Mouse (Mus musculus): Measurements from ENCODE around the gene Fbxl14. TPM values are rescaled to one million over a fixed set of nuclear protein-coding genes. Genes with fewer than 3 reads are reported as not detected.

Fbxl14 gene
- total RNA-seq, 2 experiments from 2014 or later, result 33.5 to 34.3 TPM

DNA sequence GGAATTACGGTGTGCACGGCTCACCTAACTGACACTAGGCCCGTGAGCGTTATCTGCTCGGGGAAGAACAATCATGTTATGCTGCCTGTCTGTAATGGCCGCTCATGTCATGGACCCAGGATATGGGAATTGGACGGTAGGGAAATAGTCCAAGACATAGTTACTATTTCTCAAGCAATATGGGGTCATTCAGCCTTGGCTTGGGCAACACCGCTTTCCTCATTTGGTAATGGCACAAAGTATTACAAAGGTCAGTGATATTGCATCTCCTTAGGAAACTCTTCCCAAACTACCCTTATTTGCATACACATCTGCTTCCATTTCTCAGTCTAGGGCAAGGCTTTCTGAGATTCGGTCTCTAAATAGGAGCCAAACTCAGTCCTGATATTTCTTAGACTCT, 8.2 kb downstream of the Fbxl14 start:
- intact Hi-C loops (cut with DNase I), result loop anchor here (5.0 kb wide), 2 partner anchors 305 to 435 kb away; no protein-coding TSS in a partner anchor

DNA sequence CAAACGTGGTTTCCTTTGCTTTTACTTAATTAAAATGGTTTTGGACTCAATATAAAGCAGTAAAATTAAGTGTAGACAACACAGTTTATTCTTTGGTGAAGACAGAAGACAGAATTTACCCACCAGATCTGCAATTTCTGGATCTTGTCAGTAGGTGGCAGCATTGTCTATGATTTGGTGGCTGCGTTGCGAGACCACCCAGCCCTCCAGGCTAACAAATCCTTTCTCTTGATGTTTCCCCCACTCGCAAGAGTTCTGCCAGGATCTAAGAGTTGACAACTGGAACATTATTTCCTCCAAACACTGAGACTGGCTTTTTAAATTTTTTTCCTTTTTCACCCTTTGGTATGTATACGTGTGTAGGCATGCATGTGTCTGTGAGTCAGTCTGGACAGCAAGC, 10.3 kb downstream of the Fbxl14 start:
- intact Hi-C loops (cut with DNase I), result loop anchor here (5.0 kb wide), 3 partner anchors 218 to 433 kb away; no protein-coding TSS in a partner anchor
- peak in 1 of 2 experiments; percentile 31 for DNase-seq (ENCODE audit: low spot score in 2 of 2)

More for the DNA sequence above, 8.2 kb downstream of the Fbxl14 start:
- no peak for DNase-seq (ENCODE audit: low spot score in 2 of 2)

DNA sequence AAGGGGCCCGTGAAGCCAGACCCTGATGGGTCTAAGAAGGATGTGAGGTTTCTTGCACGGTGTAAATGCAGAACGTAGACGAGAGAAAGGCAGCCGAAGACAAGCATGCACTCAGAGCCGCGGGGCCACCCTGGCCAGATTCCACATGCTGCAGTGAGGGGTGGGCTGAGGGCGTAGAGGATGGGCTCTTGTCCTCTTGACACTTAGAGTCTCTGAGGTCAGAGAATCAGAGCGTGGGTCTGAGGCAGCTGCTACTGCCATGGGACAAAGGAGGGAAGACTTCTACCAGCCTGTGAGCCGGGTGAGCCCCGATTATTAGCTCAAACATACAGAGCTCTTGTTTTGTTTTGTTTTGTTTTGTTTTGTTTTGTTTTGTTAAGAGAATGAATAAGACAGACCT, 11.1 kb downstream of the Fbxl14 start:
- no peak for DNase-seq (ENCODE audit: low spot score in 2 of 2)
- intact Hi-C loops (cut with DNase I), result loop anchor here (5.0 kb wide), 1 partner anchor 217 kb away; no protein-coding TSS in a partner anchor

DNA sequence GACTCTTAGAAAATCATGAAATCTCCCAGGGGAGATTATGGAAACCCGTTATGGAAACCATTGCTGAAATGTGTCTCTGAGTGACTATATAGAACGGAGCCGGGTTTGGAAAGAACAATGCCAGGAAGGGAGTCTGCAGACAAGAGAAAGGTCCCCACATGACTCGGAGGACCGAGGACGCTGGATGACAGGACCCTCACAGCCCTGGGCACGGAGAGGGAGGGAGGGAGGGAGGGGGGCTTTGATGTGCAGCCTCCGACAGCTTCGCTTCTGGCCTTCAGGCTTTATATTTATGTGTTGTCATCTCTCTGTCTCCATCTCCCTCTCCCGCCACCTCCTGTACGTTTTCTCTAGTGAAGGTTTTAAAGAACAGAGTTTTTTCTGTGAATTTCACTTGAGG, 11.5 kb downstream of the Fbxl14 start:
- intact Hi-C loops (cut with DNase I), result loop anchor here (5.0 kb wide), 1 partner anchor 216 kb away; no protein-coding TSS in a partner anchor
- no peak for DNase-seq (ENCODE audit: low spot score in 2 of 2)

DNA sequence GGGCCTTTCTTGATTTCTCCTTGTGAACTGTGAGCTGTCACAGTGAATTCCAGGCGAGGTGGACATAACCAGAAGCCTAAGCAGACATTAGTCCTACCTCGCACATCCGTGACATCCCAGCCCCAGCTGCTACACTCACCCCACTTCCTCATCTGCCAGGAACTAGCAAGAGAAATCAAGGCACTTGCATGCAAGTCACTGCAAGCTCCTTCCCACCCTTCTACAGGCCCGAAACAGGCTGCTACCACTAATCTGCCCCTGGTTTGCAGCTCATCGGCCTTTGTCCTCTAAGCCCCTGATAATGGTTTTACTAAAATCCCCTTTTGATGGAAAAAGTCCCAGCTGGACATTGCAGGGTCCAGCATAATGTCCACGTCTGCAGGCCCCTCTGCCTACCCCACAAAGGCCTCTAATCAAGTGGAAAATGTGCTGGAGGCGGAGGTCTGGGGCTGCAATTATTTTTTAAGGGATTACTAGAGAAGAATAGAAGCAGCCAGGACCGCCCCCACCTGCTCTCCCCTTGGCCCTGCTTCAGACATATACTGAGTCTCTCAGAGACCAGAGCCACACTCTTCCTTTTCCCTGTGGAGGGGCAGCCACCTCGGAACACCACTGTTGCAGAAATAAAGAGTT, 12.6 kb downstream of the Fbxl14 start:
- intact Hi-C loops (cut with DNase I), result loop anchor here (5.0 kb wide), 1 partner anchor 215 kb away; no protein-coding TSS in a partner anchor
- no peak for DNase-seq (ENCODE audit: low spot score in 2 of 2)

DNA sequence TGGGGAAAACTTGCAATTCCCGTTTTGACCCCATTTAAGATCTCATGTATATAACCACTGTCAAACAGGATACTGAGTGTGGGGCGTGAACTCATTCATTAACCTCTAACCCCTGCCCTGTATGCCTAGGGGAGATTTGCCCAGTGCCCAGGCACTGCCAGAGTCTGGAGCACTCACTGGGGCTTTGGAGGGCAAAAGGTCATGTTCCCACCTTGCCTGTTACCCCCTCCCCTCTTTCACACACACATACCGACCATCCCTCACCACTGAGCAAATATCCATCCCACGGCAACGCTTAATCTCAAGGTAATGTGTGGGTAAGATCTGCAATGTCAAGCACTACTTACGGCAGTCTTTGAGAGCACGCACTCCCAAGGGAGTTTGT, 13.2 kb downstream of the Fbxl14 start:
- intact Hi-C loops (cut with DNase I), result loop anchor here (5.0 kb wide), 1 partner anchor 215 kb away; no protein-coding TSS in a partner anchor
- no peak for DNase-seq (ENCODE audit: low spot score in 2 of 2)

DNA sequence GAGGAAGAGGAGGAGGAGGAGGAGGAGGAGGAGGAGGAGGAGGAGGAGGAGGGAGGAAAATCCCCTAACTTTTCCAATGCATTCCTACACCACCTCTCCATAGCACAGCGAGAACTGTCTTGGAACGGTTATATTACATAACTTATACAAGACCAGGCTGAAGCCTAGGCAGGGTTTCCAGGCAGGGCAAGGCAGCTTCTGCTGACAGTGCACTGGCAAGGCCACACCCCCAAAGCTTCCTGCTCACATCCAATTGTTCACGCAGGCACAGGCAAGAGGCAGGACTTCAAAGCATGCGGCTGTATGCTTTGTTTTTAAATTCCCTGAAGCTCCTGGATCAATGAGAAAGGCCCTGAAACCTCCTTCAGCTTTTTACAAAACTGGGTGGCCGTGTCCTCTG, 19.8 kb downstream of the Fbxl14 start:
- DNase-seq (ENCODE audit: low spot score in 2 of 2), result peak in 1 of 2 experiments; percentile 55

DNA sequence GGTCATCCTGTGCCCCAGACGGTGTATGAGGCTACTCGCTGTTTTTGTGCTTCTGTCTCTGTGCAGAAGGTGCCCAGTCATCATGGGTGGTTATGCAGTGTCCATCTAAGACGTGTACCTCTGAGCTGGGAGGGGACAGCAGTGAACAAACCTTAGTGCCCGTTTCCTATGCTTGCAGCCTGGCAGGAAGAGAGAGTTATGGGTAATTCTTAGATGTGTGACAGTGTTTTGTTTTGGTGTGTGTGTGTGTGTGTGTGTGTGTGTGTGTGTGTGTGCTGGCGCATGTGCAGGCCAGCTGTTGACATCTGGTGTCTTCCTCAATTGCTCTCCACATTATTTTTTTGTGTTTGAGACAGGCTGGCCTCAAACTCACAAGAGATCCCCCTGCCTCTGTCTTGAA, 20.6 kb downstream of the Fbxl14 start:
- intact Hi-C loops (cut with DNase I), result no loop called here

More for the DNA sequence above, 19.8 kb downstream of the Fbxl14 start:
- intact Hi-C loops (cut with DNase I), result no loop called here

DNA sequence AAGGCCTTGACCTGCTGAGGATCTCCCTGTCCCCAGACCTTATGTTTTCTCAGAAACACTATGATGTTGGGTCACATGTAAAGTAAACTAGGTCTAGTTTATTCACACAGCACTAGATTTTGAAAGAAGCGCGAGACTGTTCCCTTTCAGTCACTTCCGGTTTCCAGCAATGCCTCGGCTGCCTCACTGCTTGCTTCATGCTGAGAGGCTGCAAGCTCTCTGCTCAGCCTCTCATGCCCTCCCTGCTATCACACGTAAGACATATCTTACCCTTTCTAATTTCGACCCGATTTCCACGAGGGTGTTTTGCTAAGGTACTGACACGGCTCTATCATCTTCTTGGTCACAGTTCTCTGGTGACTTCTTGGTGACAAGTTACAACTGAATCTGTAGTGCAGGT, 22.6 kb downstream of the Fbxl14 start:
- no peak for DNase-seq (ENCODE audit: low spot score in 2 of 2)
- intact Hi-C loops (cut with DNase I), result no loop called here

More for the DNA sequence above, 20.6 kb downstream of the Fbxl14 start:
- DNase-seq (ENCODE audit: low spot score in 2 of 2), result no peak

DNA sequence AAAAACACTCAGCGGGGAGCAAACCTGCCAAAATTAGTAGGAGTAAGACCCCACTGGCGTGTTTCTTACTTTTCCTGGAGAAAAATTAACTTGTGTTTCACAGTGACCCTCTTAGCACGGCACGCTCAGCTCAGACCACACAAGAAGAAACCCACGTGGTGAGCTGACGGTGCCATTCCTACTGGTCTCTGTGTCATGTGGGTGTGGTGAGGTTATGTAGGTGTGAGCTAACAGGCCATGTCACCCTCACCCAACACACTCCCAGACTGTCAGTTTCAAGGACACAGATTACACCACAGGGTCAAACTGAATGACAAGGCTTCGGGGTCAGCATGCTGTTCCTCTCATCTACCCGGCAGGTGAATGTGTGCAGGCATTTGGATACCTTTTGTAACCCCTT, 25.3 kb downstream of the Fbxl14 start:
- DNase-seq (ENCODE audit: low spot score in 2 of 2), result no peak

DNA sequence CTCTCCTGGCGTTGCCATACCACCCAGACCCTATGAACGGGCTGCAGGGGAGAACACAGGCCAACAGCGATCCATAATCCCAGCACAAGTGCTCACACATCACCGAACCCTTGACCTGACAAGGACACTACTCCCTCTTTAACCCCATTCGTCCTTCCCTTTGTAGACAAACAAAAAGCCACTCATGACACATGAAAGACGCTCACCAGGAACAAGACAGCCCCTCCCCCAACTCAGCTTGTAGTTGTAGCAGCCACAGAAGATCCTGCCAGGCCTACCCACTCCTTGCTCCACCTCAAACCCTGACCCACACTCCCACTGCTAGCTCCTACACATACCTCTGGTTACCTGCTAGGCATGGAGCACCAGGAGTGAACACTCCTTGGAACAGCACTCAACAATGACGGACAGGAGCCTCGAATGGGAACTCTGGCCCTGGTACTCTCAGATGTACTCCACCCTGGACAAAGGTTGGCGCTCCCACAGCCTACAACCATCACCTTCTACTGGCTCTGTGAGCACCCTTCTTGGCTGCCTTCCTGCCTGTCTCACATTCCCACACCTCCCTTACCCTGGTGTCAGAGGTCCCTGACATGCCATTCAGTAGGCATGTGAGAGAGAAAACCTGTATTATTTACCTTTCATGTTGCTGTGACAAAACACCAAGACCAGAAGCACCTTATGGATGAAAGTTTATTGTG, 26.2 kb downstream of the Fbxl14 start:
- no peak for DNase-seq (ENCODE audit: low spot score in 2 of 2)
- intact Hi-C loops (cut with DNase I), result no loop called here

More for the DNA sequence above, 25.3 kb downstream of the Fbxl14 start:
- intact Hi-C loops (cut with DNase I), result no loop called here

DNA sequence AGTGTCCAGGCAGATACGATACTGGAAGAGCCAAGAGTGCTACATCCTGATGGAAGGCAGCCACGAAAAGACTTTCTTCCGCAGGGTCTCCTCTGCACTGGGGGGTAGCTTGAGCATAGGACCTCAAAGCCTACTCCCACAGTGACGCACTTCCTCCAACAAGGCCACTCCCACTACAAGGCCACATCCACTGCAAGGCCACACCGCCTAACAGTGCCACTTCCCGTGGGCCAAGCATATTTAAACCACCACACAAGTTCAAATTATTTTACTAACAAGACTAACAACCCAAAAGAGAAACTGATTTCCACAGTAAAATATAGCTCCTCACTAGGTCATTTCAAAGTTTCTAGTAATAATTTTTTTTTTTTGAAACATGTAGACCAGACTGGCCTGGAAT, 28.8 kb downstream of the Fbxl14 start:
- DNase-seq (ENCODE audit: low spot score in 2 of 2), result no peak
- intact Hi-C loops (cut with DNase I), result no loop called here

DNA sequence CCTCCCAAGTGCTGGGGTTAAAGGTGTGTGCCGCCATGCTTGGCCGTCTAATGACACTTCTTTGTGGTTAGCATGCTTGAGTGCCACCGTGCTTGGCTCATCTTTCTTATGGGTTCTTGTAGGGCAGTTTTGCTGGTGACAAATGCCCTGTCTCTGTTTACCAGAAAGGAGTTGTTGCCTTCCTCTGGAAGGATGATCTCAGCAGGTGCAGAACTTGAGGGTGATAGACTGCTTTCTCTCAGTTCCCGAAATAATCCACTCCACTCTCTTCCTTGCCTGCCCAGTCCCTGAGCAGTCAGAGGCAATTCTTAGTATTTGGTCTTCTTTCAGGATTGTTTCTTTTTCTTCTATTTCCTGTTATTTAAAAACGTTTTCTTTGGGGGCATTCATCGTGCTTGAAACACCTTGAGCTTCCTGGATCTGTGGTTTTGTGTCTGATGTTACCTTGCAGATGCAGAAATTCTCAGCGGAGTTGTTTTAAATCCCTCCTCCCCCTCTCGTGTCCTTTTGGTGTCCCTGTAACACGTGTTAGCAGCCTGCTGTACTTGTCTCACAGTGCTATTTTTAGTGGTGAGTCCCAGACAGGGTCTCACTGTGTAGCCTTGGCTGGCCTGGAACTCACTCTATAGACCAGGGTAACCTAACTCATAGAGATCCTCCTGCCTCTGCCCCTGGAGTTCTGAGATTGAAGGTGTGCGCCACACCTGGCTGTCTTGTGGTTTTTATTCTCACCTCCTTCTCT, 29.3 kb downstream of the Fbxl14 start:
- DNase-seq (ENCODE audit: low spot score in 2 of 2), result no peak
- intact Hi-C loops (cut with DNase I), result no loop called here

DNA sequence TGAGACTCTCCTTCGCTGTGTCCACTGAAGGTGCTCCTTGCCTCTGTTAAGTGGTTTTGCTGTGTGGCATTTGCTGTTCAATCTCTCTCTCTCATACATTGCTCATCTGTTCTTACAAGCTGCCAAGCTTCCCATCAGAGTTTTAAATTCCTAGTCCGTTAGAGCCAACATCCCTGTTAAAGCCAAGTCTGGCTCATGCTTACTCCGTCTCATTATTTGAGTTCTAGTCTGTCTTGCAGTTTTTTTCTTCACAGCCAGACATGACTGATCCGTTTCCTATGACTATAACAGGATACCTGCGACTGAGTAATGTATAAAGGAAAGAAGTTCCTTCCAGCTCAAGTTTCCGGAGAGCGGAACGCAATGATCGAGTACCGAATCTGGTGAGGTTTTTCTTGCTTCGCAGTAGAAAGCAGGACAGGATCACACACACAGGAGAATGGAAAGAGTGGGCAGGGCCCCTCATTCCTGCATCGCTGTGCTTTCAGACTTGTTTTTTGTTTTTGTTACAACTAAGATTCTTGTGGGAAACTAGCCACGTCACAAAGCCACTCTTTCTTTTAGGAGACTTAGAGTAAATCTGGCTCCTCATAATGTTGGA, 30.1 kb downstream of the Fbxl14 start:
- DNase-seq (ENCODE audit: low spot score in 2 of 2), result peak in 1 of 2 experiments; percentile 66
- intact Hi-C loops (cut with DNase I), result no loop called here

DNA sequence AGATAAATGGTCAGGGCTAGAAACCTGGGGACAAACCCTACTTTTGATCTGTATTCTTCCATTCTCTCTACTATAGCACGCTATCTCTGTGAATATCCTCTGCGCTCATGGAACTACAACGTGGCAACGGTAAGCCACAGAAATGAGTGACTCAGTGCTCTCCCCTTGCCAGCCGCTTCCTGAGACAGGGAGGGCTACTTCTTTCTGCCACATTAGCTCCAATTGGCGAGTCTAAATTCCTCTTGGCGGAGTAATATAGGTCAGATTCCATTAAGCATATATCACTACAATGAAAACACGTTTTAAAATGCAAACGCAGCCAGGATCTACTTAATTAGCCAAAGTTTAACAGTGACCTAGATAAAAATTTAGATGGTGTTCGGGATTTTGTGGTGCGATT, 33.2 kb downstream of the Fbxl14 start:
- no peak for DNase-seq (ENCODE audit: low spot score in 2 of 2)
- intact Hi-C loops (cut with DNase I), result no loop called here

DNA sequence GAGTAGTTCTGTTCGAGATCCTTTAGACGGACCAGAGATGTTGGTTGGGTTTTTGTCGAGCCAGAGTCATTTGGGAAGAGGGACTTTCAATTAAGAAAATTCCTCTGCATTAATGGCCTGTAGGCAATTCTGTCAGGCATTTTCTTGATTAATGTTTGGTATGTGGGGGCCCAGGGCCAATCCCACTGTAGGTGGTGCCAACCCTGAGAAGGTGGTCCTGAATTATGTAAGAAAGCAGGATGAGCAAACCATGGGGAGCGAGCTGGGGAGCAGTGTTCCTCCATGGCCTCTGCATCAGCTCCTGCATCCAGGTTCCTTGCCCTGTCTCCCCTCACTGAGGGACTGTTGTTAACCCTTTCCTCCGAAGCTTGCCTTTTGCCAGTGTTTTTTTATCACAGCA, 34.0 kb downstream of the Fbxl14 start:
- no peak for DNase-seq (ENCODE audit: low spot score in 2 of 2)
- intact Hi-C loops (cut with DNase I), result no loop called here

DNA sequence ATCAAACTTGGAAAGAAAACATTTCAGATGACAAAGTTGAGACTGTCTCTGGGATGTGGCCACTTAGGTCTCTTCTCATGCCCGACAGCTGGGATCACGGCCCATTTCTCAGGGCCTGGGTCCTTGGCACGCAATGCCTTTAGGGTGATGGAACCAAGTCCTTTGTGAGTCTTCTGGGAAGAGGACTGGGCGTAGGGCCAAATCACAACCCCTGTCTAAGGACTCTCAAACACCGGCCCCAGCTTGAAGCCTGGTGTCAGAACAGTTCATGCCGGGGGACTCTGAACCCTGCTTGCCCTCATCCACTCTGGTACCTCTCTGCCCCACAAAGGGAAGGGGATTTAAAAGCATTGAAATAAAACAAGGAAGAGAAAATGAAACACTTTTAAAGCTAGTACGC, 34.6 kb downstream of the Fbxl14 start:
- intact Hi-C loops (cut with DNase I), result no loop called here
- no peak for DNase-seq (ENCODE audit: low spot score in 2 of 2)

DNA sequence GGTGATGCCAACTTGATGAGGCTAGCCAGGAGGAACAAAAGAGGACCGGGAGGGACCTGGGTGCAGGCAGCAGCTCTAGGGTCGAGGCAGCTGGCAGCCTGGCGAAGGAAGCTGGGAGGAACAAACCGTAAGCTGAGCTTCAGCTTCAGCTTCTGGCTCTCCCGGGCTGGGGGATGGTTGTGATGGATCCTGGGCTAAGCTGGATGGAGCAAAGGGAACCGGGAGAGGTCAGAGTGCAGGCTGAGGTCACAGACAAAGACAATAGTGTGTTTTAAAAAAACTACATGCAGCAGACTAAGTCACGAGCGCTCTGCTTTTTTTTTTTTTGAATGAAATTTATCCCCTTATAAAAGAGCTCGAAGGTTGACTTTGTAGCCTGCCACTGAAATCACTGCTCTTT, 41.3 kb downstream of the Fbxl14 start:
- no peak for DNase-seq (ENCODE audit: low spot score in 2 of 2)
- intact Hi-C loops (cut with DNase I), result no loop called here

DNA sequence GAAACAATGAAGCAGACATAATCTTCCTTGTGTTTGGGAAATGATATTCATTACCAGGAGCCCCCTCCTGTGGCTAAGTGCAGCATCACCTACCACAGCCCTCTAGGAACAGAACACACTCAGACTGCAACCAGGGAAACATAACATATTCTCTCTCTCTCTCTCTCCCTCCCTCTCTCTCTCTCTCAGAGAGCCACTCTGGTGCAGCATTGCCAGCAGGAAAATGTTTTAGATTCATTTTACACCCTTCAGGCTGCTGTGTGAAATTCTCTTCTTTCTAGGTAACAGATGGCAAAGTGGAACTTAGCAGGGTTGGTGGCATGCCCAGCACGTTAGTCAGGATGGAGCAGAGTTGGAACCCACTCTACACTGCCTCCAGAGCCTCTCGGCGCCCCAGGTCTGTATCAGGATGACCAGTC, 42.0 kb downstream of the Fbxl14 start:
- intact Hi-C loops (cut with DNase I), result no loop called here
- peak; percentile 35 to 91 for DNase-seq (ENCODE audit: low spot score in 2 of 2)

DNA sequence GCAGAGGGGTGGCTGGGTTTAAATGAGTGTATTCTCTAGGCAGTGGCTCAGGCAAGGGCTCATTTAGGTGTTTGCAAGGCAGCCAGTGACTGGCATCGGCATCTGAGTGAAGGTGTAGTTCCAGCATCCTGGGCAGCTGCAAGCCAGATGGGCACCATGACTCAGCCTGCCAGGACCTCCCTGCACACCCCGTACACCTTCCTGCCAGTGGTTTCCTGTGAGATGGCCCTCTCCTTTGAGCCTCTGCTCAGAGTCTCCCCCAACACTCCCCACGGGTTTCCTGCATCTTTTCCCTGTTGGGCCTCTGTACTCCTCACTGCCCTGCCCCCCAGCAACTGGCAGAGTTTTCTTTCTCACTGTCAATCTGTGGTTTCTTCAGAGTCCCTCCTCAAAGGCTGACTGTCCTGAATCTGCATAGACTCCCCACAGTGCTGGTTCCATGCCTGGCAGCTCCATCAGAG, 42.5 kb downstream of the Fbxl14 start:
- intact Hi-C loops (cut with DNase I), result no loop called here

More for the DNA sequence above, 42.5 kb downstream of the Fbxl14 start:
- DNase-seq (ENCODE audit: low spot score in 2 of 2), result peak; percentile 45 to 64
